Mouse (Mus musculus) forebrain, embryonic 11.5 days (tissue): Measurements from ENCODE around the gene Slc39a12. TPM values are rescaled to one million over a fixed set of nuclear protein-coding genes. Genes with fewer than 3 reads are reported as not detected.

Experiments used
- ATAC-seq: fragments of 200-750 bp; cut with Nextera tagmentation; replicated peaks from 2 replicates; pipeline ENCODE4 v1.8.0; 2017; ENCODE audit warnings: moderate TSS enrichment; ENCODE audit not compliant: low FRiP score
- DNase-seq: peaks from one replicate; pipeline ENCODE4 v3.0.0-alpha.2; 2017; ENCODE audit warnings: low spot score
- H3K27ac ChIP-seq: fragments of 300-500 bp; sonication (generic); 2 replicates; pipeline ENCODE4 v1.5.1; 2014; ENCODE audit warnings: low read depth, low read length
- H3K27me3 ChIP-seq: fragments of 300-500 bp; sonication (generic); 2 replicates; pipeline ENCODE4 v1.6.1; 2014; ENCODE audit warnings: mild to moderate bottlenecking, low read length, mixed read lengths; ENCODE audit not compliant: control insufficient read depth, insufficient read depth
- H3K36me3 ChIP-seq: fragments of 300-500 bp; sonication (generic); 2 replicates; pipeline ENCODE4 v1.6.1; 2014; ENCODE audit warnings: mild to moderate bottlenecking, low read length, moderate library complexity, mixed read lengths; ENCODE audit not compliant: control insufficient read depth, insufficient read depth
- H3K4me1 ChIP-seq: fragments of 300-500 bp; sonication (generic); replicated peaks from 2 replicates; pipeline ENCODE4 v1.6.1; 2014; ENCODE audit warnings: low read length, mixed read lengths; ENCODE audit not compliant: control insufficient read depth, insufficient read depth
- H3K4me2 ChIP-seq: fragments of 300-500 bp; sonication (generic); 2 replicates; pipeline ENCODE4 v1.6.1; 2014; ENCODE audit warnings: low read depth, mild to moderate bottlenecking, low read length, moderate library complexity, mixed read lengths; ENCODE audit not compliant: severe bottlenecking
- H3K4me3 ChIP-seq: fragments of 300-500 bp; sonication (generic); 2 replicates; pipeline ENCODE4 v1.5.1; 2014; ENCODE audit warnings: low read depth, low read length
- H3K9ac ChIP-seq: fragments of 300-500 bp; sonication (generic); 2 replicates; pipeline ENCODE4 v1.6.1; 2014; ENCODE audit warnings: low read length
- H3K9me3 ChIP-seq: fragments of 300-500 bp; sonication (generic); 2 replicates; pipeline ENCODE4 v1.6.1; 2016; ENCODE audit warnings: low read length, mixed read lengths; ENCODE audit not compliant: control insufficient read depth
- WGBS: fragments of 180-500 bp; shearing (Covaris S2); extraction: QIAGEN DNeasy Blood & Tissue Kit; methylation state at CpG from one replicate; pipeline ENCODE4 v1.1.7; 2014; 5-methylcytosine and 5-hydroxymethylcytosine counted together
- polyA plus RNA-seq: library from polyadenylated mRNA; unstranded; fragments of >200 nt; fragmentation: Nextera tagmentation; extraction: Ambion mirVana; gene quantifications from 2 replicates; pipeline ENCODE4 v1.2.1, GENCODE M21; 2014

Slc39a12 gene
- polyA plus RNA-seq, 1 experiment from 2014 or later: 0.67 TPM

DNA sequence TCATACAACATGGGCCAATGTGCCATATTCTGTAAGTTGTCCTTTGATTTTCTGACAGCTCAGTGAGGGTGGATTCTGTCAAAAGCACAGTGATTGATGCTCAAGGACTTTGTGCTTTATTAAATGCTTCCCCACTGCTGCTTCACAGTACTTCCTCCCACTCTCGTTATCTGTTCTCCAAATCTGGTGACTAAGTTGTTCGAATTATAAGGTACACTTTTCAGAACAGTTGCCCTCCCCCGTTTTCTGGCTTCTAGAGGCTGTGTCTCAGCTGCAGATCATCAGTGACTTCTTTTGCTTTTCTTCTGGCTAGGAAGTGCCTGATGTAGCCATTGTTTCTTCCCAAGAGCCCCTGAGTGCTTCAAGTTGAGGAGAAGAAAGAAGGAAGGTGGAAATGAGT lies 149.7 kb downstream of the Slc39a12 start:
- Histone ChIP-seq H3K4me2 (no peak overlapping the region), H3K4me3 (no peak overlapping the region), H3K36me3 (no peaks in the 10 kb centered on the region), H3K9me3 (no peaks in the 10 kb centered on the region), H3K27ac (no peak overlapping the region), H3K4me1 (peaks cover 2% of the 10 kb centered on the region; the same call in 1 of the 2 replicates), H3K27me3 (no peaks in the 10 kb centered on the region), H3K9ac (no peak overlapping the region)
- 70% methylated on average over 3 of the region's 3 CpGs for WGBS
- DNase-seq (no peak), ATAC-seq (no peak)

DNA sequence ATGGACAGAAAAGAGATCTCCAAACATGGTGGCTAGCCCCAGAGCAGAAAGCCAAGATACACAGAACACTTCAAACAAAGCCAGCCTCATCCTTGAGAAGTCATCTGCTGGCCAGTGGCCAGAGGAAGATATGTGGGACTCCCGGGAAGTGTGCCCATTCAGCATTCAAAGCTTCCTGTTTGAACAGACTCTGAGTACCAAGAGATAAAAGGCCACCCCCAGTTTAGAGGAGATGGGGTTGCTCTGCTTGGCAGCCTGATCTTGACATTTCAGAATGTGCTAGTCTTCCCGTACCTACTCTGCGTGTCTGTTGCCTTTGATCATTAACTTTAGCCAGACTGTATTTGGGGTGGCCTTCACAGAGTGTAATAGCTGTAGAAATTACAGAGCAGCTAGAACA lies 155.2 kb downstream of the Slc39a12 start:
- no peak overlapping the region for H3K4me3 ChIP-seq
- DNase-seq (no peak), ATAC-seq (no peak)
- no peaks in the 10 kb centered on the region for H3K9me3 ChIP-seq
- H3K36me3 ChIP-seq: no peaks in the 10 kb centered on the region
- H3K4me1 ChIP-seq: no peaks in the 10 kb centered on the region
- no peak overlapping the region for H3K4me2 ChIP-seq
- H3K9ac ChIP-seq: no peak overlapping the region
- 80% methylated on average over 3 of the region's 3 CpGs for WGBS
- no peak overlapping the region for H3K27ac ChIP-seq
- H3K27me3 ChIP-seq: no peaks in the 10 kb centered on the region

DNA sequence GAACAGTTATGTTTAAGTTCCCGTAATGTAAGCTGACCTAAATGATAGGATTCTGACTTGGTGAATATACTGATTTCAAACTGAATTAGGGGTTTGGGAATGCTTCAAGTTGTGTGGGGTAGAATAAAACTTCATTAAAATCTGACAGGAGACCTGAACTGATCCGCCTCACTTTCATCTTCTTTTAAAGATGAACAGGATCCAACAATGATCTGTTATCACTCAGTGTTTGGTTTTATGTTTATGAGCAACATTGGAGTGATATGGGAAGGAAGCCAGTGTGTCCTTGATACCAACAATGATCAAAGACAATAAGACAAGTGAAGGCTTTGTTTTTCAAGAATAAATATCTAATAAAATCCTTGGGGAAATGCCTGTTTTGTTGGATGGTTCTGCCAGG lies 155.7 kb downstream of the Slc39a12 start:
- Histone ChIP-seq H3K9ac (no peak overlapping the region), H3K36me3 (no peaks in the 10 kb centered on the region), H3K27ac (no peak overlapping the region), H3K4me2 (no peak overlapping the region), H3K4me3 (no peak overlapping the region), H3K27me3 (no peaks in the 10 kb centered on the region), H3K9me3 (no peaks in the 10 kb centered on the region), H3K4me1 (no peaks in the 10 kb centered on the region)
- WGBS: 90% methylated on average over 2 of the region's 2 CpGs
- ATAC-seq (no peak), DNase-seq (no peak)

Other genes with a start within 250 kb of the Slc39a12 start
- not detected in 2 replicates for gene Tmem236, start 213.8 kb upstream of the Slc39a12 start, polyA plus RNA-seq
- 3.8 and 4.0 TPM in 2 replicates for gene Mrc1, start 158.9 kb upstream of the Slc39a12 start, polyA plus RNA-seq
- gene Cacnb2, start 214.8 kb downstream of the Slc39a12 start, polyA plus RNA-seq: 2.9 and 4.0 TPM in 2 replicates